Mouse (Mus musculus) lung, adult 2 months (tissue): Measurements from ENCODE around the gene Tep1.

ENCODE experiments used
- CTCF ChIP-seq: fragments of 200-500 bp; IDR thresholded peaks from 2 replicates; pipeline ENCODE4 v1.5.1; 2011; ENCODE audit warnings: mild to moderate bottlenecking, low read length, control low read depth; ENCODE audit not compliant: insufficient read depth
- POLR2A ChIP-seq: fragments of 200-500 bp; IDR thresholded peaks from 2 replicates; pipeline ENCODE4 v1.6.1; 2011; ENCODE audit warnings: low read depth, mild to moderate bottlenecking, control low read depth, low read length, borderline replicate concordance; ENCODE audit errors: extremely low read depth

DNA sequence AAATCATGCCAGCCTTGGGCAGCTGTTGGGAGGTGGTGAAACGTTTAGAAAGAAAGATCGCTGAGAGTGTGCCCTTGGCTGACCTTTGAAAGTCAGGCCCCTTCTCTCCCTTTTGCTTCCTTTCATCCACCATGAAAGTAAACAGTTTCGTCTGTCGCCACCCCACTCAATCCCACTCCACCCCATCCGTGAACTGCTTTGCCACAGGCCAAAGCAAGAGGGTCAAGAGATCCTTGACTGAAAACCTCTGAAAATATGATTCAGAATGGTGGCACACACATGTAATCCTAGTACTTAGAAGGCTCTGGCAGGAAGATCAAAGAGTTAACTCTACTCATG lies 414 bp upstream of the Tep1 start:
- TF ChIP-seq POLR2A (no peak), CTCF (no peak)
